Mouse (Mus musculus) megakaryocyte progenitor cell, adult 5-6 weeks (primary cell): Measurements from ENCODE around the gene E2f3. TPM values are rescaled to one million over a fixed set of nuclear protein-coding genes. Genes with fewer than 3 reads are reported as not detected.
A peak's percentile ranks its signal among the peaks of the same experiment; 100 is the strongest.

Experiments
- ATAC-seq: replicated peaks from 2 replicates; pipeline ENCODE4 v1.8.0; 2016; ENCODE audit warnings: mild to moderate bottlenecking, moderate TSS enrichment, inconsistent platforms; ENCODE audit not compliant: poor library complexity
- total RNA-seq, 2 experiments: library from RNA; stranded (forward) in 1 of 2; stranded (reverse) in 1 of 2; fragments of 157-497, 149-512 nt in 1 of 2; fragments of 200-1000 nt in 1 of 2; gene quantifications; 2 replicates each; pipeline versions ENCODE4 v1.2.3 to v1.2.4; 2015 to 2017

Gene E2f3
- total RNA-seq, 2 experiments from 2014 or later, result 12.4 to 16.9 TPM

- ATAC-seq, result no peak
Observed at GRCm38 (mm10) chr13:29938776-29939175, 47.1 kb downstream of the E2f3 start.

GRCm38 (mm10) chr13:29926168-29926567 lies 59.7 kb downstream of the E2f3 start:
- ATAC-seq, result no peak

DNA sequence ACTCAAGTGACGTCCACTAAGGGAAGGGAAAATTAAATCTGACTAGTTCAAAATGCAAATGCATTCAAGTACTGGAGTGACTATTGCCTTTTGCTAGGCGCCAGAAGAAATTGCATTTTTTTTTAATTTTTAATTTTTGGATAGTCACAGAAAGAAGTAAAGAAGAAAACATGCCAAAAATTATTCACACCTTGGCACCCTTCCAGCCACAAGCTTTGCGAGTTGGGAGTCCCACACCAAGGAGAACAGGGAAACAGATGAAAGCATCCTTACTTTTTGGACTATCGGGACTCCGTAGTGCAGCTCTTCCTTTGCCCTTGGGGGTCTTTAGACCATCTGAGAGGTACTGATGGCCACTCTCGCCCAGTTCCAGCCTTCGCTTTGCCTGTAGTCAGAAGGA lies 66.0 kb downstream of the E2f3 start:
- ATAC-seq, result no peak

DNA sequence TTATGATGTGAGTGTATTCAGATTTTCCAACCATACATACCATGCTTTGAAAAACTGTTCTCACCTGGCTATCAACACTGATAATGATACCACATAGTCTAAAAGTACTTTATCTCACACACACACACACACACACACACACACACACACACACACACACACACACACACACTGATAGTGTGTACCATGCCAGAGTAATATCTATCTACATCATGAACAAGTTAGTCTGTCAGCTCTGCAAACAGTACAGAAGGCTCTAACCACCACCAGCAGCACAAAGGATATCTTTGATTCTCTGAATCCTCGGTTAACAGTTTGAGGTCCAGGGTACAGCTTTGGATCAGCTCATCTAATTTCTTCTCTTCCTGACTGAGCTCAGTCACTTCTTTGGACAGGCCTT lies 69.3 kb downstream of the E2f3 start:
- ATAC-seq, result no peak

- ATAC-seq, result no peak
Observed at GRCm38 (mm10) chr13:29913606-29914005, 72.3 kb downstream of the E2f3 start.

- ATAC-seq, result no peak
Observed at GRCm38 (mm10) chr13:29913061-29913460, 72.8 kb downstream of the E2f3 start.

DNA sequence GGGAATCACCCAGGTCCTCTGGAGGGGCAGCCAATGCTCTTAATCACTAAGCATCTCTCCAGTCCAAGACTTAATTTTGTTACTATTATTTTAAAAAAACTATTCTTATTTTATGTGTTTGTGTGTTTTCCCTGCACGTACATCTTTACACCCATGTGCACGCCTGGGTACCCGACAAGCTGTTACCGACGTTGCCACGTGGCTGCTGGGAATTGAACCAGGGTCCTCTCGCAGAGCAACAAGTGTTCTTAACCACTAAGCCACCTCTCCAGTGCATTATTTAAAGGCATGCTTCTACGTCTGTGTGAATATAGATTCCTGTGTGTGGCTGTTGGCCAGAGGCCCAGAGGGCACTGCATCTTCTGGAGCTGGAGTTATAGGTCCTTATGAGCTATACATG lies 73.6 kb downstream of the E2f3 start:
- no peak for ATAC-seq

GRCm38 (mm10) chr13:29911141-29911540 lies 74.7 kb downstream of the E2f3 start:
- no peak for ATAC-seq

- no peak for ATAC-seq
Observed at GRCm38 (mm10) chr13:29908431-29908830, 77.4 kb downstream of the E2f3 start.

GRCm38 (mm10) chr13:29907995-29908394 lies 77.9 kb downstream of the E2f3 start:
- ATAC-seq, result no peak

DNA sequence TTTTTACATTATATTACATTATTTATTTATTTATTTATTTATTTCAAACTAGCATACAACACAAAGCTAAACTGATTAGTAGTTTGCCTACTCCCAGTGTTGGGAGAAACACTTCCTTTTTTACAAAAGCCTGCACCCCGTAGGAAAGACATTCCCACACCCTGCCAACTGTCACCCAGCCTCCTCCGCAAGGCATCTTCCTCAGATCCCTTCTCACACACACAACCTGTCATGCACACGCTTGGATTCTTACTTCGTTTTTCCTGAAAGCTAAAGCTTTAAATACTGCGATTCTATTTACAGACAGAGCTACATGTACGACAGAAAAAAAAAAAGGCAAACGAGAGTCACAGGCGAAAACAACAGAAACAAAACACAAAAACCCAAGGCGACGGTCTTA lies 79.1 kb downstream of the E2f3 start:
- no peak for ATAC-seq

GRCm38 (mm10) chr13:29903341-29903740 lies 82.5 kb downstream of the E2f3 start:
- ATAC-seq, result 0 out of 2 replicates have a peak, but pooled peaks have one; percentile 23

GRCm38 (mm10) chr13:29902676-29903075 lies 83.2 kb downstream of the E2f3 start:
- ATAC-seq, result no peak

DNA sequence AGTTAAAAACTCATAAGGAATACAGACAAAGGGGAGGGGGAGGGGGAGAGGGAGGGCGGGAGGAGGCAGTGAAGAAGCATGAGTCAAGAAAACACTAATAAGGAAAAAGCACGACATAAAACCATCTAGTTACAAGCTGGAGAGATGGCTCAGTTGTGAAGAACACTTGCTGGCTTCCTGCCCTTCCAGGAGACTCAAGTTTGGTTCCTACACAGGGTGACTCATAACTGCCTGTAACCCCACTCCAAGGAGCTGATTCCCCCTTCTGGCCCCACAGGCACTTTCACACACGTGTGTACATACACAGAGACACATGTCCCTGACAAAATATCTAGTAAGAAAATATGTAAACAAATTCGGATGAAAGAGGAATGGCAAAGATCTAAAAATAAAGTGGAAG lies 84.2 kb downstream of the E2f3 start:
- ATAC-seq, result no peak

DNA sequence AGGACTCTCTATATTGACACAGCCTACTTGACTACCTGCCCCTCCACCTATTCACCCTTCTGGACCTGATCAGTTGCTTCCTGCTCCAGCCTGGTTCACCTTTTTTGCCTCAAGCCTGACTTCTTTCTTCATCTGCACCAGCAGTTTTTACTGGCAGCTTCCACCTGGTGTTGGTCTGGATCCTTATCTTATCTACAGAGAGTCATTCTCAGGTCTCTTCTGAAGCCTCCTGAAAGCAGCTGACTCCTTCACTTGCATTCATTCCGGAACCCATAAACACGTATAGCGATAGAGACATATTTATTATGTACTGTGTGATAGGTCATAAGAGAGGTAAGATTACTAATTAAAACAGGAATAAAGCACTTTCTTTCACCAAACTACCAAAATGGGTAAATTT lies 119.1 kb downstream of the E2f3 start:
- ATAC-seq, result no peak

GRCm38 (mm10) chr13:29864331-29864730 lies 121.5 kb downstream of the E2f3 start:
- no peak for ATAC-seq

GRCm38 (mm10) chr13:29860087-29860486 lies 125.8 kb downstream of the E2f3 start:
- ATAC-seq, result no peak

GRCm38 (mm10) chr13:29857436-29857835 lies 128.4 kb downstream of the E2f3 start:
- peak; percentile 85 for ATAC-seq

Other genes with a start within 250 kb of the E2f3 start
- 20.5 and 27.0 TPM in 2 replicates for gene Cdkal1, start 130.4 kb downstream of the E2f3 start, total RNA-seq (2015)
- 48.2 and 52.0 TPM in 2 replicates for gene Cdkal1, start 130.4 kb downstream of the E2f3 start, total RNA-seq (2017)
- 8.6 and 11.2 TPM in 2 replicates for gene Mboat1, start 150.4 kb upstream of the E2f3 start, total RNA-seq (2015)
- gene Mboat1, start 150.4 kb upstream of the E2f3 start, total RNA-seq (2017), result 8.5 and 9.6 TPM in 2 replicates